Mouse (Mus musculus): Measurements from ENCODE around the gene Hnrnph3.

Hnrnph3 gene

GRCm38 (mm10) chr10:62984072-62984471, 39.9 kb downstream of the Hnrnph3 start:
- no peak for DNase-seq

- peak; percentile 80 for DNase-seq
These were observed 43.7 kb downstream of the Hnrnph3 start, which contains the start of gene Rufy2 for GRCm38 (mm10) chr10:62980039-62980954. Gene Rufy2 (plus strand): TSS chr10:62980223.

- DNase-seq: no peak
These were observed 44.4 kb downstream of the Hnrnph3 start for GRCm38 (mm10) chr10:62979667-62980038.

- DNase-seq: peak; percentile 23
These were observed 52.2 kb downstream of the Hnrnph3 start for GRCm38 (mm10) chr10:62971821-62972220.

- DNase-seq: no peak
These were observed 57.7 kb downstream of the Hnrnph3 start for GRCm38 (mm10) chr10:62966291-62966690.

- peak; percentile 17 for DNase-seq
These were observed 58.2 kb downstream of the Hnrnph3 start for GRCm38 (mm10) chr10:62965796-62966195.
